Mouse (Mus musculus) central nervous system, embryonic 18 days (tissue): Measurements from ENCODE around the gene Serpinb5. TPM values are rescaled to one million over a fixed set of nuclear protein-coding genes. Genes with fewer than 3 reads are reported as not detected.

ENCODE experiments used
- polyA plus RNA-seq: library from polyadenylated mRNA; depleted of rRNA; stranded (reverse); fragments of >200 nt; gene quantifications from 2 replicates; pipeline ENCODE4 v1.2.3, GENCODE M21; 2012; rRNA removed

Serpinb5 gene
- polyA plus RNA-seq = 0.07 and 0.14 TPM in 2 replicates

GRCm38 (mm10) chr1:106860847-106861246 is at the start of gene Serpinb5:
Gene Serpinb5, plus strand, starts transcription at chr1:106861173.

Other genes starting within 250 kb of the Serpinb5 start
- gene Bcl2, start 146.9 kb upstream of the Serpinb5 start, polyA plus RNA-seq = 4.3 and 4.7 TPM in 2 replicates
- 12.0 and 12.2 TPM in 2 replicates for gene Kdsr, start 101.4 kb upstream of the Serpinb5 start, polyA plus RNA-seq
- gene Vps4b, start 64.4 kb upstream of the Serpinb5 start, polyA plus RNA-seq = 23.2 and 25.4 TPM in 2 replicates
- gene Serpinb12, start 73.3 kb downstream of the Serpinb5 start, polyA plus RNA-seq = not detected in 2 replicates
- gene Serpinb13, start 119.8 kb downstream of the Serpinb5 start, polyA plus RNA-seq = not detected in 2 replicates
- not detected in 2 replicates for gene Serpinb3a, start 191.1 kb downstream of the Serpinb5 start, polyA plus RNA-seq
- not detected in 2 replicates for gene Serpinb3d, start 222.3 kb downstream of the Serpinb5 start, polyA plus RNA-seq